Mouse (Mus musculus): ENCODE measurements around the gene Mboat1.
A peak's percentile ranks its signal among the peaks of the same experiment; 100 is the strongest.

The Mboat1 gene

GRCm38 (mm10) chr13:30185959-30186358, 49.7 kb downstream of the Mboat1 start:
- DNase-seq (ENCODE audit: low spot score in 2 of 2) = no peak

- DNase-seq (ENCODE audit: low spot score in 2 of 2) = peak; percentile 25 to 52
These were observed 50.2 kb downstream of the Mboat1 start for GRCm38 (mm10) chr13:30186456-30186855.

- no peak for DNase-seq (ENCODE audit: low spot score in 2 of 2)
These were observed 55.9 kb downstream of the Mboat1 start for GRCm38 (mm10) chr13:30192031-30192716.

DNA sequence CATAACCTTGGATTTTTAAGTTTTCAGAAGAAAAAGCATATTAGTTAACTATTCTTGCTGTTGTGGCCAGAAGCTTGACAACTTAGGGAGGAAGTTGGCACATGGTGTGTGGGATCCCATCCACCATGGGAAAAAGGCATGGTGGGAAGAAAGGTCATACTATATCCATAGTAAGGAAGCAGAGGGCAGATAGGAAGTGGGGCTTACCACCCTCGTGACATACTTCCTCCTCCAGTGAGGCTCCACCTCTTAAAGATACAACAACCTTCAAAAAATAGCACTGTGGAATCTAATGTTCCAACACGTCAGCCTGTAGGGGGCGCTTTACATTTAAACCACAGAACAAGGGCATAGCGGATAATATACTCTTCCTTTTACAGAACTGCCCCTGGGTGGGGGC, 57.1 kb downstream of the Mboat1 start:
- DNase-seq (ENCODE audit: low spot score in 2 of 2) = no peak

GRCm38 (mm10) chr13:30194834-30195233, 58.5 kb downstream of the Mboat1 start:
- no peak for DNase-seq (ENCODE audit: low spot score in 2 of 2)

GRCm38 (mm10) chr13:30196661-30197060, 60.4 kb downstream of the Mboat1 start:
- DNase-seq (ENCODE audit: low spot score in 2 of 2) = no peak

GRCm38 (mm10) chr13:30198101-30198570, 61.8 kb downstream of the Mboat1 start:
- no peak for DNase-seq (ENCODE audit: low spot score in 2 of 2)

GRCm38 (mm10) chr13:30199821-30200220, 63.5 kb downstream of the Mboat1 start:
- DNase-seq (ENCODE audit: low spot score in 2 of 2) = no peak

GRCm38 (mm10) chr13:30200737-30201136, 64.4 kb downstream of the Mboat1 start:
- DNase-seq (ENCODE audit: low spot score in 2 of 2) = no peak

DNA sequence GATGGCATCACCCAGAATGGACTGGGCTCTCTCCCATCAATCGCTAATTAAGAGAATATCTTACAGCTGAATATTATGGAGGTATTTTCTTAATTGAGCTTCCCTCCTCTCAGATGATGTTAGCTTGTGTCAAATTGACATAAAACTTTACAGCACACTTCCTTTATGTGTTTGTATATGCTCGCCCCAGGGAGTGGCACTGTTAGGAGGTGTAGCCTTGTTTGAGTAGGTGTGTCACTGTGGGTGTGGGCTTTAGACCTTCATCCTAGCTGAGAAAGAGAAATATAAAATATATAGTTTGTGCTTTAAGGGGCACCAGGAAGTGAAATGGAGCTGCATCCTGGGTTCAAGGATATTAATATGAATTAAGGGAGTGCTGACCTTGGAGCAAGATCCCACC, 66.7 kb downstream of the Mboat1 start:
- no peak for DNase-seq (ENCODE audit: low spot score in 2 of 2)

DNA sequence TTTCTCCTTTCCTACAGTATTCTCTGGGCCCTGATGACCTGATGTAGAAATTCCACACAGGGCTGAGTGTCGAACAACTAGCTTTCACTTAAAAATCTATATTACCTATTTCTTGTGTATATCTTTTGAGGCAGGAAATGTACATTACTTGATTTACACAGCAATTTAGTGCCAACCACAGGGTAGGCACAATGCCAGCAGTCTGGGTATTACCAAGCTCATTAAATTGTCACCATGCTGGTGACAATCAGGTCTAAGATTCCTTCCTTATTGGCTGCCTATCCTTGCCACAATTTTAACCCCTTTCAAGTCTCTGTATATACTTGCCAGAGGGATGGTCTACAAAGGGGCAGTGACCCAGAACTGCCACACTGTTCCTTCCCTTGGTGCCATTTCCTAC, 71.9 kb downstream of the Mboat1 start:
- DNase-seq (ENCODE audit: low spot score in 2 of 2) = no peak

DNA sequence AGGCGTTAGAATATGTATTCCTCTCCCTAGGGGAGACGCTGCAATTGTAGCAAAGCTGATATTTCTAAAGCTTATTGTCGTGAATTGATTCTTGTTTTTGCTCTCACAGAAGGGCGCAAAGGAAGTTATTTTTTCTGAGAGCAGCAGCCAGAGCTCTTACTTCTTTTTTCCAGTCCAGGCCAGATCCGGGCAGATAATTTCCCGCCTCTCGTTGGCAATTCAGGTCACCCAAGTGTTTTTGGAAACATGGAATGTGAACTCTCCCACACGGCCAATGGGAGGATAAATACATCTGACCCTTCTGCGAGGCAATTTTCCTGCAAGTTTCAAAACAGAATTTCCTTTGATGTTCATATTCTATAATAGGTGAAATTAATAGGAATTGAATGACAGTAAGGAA, 77.0 kb downstream of the Mboat1 start:
- no peak for DNase-seq (ENCODE audit: low spot score in 2 of 2)

DNA sequence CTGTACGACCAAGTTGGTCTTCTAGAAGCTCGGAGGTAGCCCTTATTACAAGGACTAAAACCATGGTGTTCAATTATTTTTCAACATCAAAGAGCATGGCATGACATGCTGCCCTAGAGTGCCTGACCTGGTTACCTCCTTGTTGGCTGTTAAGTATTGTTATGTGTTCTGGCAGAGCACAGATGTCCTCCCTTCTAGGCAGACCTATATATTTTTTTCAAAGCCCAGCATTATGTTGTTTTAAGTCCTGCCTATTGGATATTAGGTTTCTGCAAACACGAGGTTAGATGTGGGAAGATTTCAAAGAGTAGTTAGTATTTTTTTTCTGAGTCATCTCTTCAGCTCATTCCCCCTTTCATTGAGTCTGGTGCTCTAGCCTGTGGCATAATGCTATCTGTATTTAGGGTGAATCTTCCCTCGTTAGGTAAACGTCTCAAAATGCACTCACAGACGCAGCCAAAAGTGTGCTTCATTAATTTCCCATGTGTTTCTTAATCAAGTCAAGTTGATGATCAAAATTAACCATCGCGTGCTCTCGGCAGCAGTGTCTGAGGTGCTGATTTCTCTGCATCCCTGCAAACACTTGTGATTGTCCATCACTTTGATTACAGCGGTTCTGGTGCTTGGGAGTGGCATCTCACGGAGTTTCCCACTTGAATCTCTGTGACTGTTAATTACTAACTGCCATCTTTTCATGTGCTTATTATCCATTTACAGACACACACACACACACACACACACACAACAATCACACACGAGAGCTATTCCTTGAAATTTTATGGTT, 81.5 kb downstream of the Mboat1 start:
- DNase-seq (ENCODE audit: low spot score in 2 of 2) = no peak

- DNase-seq (ENCODE audit: low spot score in 2 of 2) = no peak
These were observed 83.3 kb downstream of the Mboat1 start for GRCm38 (mm10) chr13:30219597-30219996.

DNA sequence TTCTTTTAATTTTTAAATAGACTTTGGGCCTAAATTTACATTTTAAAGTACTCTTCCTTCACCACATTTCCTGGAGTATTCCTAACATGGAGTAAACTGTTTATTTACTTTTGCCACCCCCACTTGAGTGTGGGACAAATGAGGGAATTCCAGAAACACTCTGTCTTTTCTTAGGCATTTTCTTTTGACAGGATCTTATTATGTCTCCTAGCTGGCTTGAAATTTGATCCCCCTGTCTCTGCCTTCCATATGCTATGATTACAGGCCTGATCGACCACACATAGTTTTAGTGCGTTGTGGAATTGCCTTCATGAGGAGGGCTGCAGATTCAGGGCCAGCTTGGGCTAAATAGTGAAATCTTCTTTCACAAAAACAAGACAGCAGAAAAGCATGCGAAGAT, 85.0 kb downstream of the Mboat1 start:
- DNase-seq (ENCODE audit: low spot score in 2 of 2) = no peak

DNA sequence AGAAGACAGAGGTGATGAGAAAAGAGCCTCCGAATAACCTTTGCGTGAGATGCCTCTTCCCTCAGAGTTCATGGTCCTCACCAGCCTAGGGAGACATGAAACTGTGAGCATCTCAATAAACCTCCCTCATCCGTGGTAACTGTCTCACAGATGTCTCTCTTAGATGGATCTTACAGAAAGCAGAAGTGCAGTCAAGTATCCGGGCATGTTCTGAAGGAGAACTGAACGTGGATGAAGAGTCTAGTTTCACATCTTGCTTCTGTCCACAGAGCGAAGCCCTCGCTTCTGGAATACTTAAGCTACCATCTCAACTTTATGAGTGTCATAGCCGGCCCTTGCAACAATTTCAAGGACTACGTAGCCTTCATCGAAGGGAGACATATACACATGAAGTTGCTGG, 87.8 kb downstream of the Mboat1 start:
- DNase-seq (ENCODE audit: low spot score in 2 of 2) = no peak

DNA sequence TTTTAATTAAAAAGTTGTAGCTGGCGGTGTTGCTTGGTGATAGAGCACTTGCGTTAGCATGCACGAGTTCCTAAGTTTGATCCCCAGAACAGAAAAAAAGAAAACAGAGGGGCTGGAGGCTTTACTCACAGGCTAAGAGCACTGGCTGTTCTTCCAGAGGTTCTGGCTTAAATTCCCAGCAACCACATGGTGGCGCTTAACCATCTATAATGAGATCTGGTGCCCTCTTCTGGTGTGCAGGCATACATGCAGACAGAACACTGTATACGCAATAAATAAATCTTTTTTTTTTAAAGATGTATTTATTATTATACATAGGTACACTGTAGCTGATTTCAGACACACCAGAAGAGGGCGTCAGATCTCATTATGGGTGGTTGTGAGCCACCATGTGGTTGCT, 88.4 kb downstream of the Mboat1 start:
- no peak for DNase-seq (ENCODE audit: low spot score in 2 of 2)

DNA sequence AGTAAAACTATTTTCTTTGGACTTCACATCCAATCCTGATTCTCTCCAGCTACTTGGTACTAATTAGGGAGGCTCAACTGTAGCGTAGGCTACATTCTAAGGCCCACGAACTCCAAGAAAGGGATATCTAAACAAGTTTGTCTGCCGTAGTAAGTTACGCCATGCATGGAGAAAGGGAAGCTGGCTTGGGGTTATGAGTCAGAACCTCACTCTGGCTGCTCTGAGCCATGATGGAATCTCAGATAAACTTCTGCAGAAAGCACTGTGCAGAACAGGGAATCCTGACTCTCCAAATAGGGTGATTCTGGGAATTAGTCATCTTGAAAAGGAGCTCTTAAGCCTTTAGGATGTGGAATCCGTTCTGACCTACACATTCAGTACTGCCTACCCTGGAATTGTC, 92.5 kb downstream of the Mboat1 start:
- no peak for DNase-seq (ENCODE audit: low spot score in 2 of 2)

DNA sequence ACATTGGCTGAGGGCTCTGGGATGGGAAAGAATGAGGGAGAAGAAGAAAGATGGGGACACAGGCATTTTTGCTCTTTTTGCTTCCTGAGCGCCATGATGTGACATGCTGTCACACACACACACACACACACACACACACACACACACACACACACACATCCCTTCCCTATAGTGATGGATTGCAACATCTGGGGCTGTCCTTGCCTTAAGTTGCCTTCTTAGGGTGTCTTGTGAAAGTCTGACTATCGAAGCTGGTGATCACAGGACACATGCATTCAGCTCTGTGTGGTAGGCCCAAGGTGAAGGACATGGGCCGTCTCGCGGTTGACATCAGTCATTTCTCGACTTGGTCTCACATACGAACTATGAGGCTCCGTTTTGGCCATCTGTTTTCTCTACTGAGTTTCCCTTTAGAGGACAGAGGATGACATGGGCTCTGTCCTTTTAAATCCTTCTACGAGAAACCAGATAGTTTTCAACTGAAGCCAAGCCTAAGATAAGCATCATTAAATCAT, 93.4 kb downstream of the Mboat1 start:
- DNase-seq (ENCODE audit: low spot score in 2 of 2) = no peak

GRCm38 (mm10) chr13:30235056-30235750, 98.9 kb downstream of the Mboat1 start:
- peak in 1 of 2 experiments; percentile 23 for DNase-seq (ENCODE audit: low spot score in 2 of 2)

- no peak for DNase-seq (ENCODE audit: low spot score in 2 of 2)
These were observed 103.1 kb downstream of the Mboat1 start for GRCm38 (mm10) chr13:30239396-30239795.

GRCm38 (mm10) chr13:30245573-30245972, 109.3 kb downstream of the Mboat1 start:
- no peak for DNase-seq (ENCODE audit: low spot score in 2 of 2)
